Mouse (Mus musculus) embryonic fibroblast, embryonic 13.5 days (primary cell): ENCODE data around the gene Clic6.

Experiments used
- CTCF ChIP-seq: IDR thresholded peaks from 2 replicates; pipeline ENCODE4 v1.5.1; 2011; ENCODE audit warnings: mild to moderate bottlenecking, control low read depth, low read length, moderate library complexity, borderline replicate concordance; ENCODE audit not compliant: insufficient read depth
- POLR2A ChIP-seq: IDR thresholded peaks from 2 replicates; pipeline ENCODE4 v1.6.1; 2011; ENCODE audit warnings: low read depth, mild to moderate bottlenecking, control low read depth, low read length, moderate library complexity

DNA sequence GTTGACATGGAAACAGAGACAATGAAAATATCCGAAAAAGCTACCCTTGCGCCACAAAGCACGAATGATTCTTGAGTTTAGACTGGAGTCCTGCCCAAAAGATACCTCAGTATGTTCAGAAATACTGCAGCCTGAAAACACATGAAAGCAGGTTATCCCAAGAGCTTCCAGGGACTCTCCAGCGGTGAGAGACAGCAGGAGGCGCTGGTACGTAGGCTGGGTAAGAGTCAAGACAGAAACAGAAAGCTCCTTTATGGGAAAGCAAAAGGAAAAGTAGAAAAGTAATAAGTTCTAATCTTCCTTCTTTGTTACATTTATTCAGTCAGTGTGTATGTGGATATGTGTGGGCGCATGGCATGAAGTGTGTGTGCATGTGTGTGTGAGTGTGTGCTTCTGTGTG lies 31.5 kb upstream of the Clic6 start:
- no peak for TF ChIP-seq CTCF
- no peak for TF ChIP-seq POLR2A
